18 mouse cellular contexts compared by ENCODE assay signal in the genomic region with DNA sequence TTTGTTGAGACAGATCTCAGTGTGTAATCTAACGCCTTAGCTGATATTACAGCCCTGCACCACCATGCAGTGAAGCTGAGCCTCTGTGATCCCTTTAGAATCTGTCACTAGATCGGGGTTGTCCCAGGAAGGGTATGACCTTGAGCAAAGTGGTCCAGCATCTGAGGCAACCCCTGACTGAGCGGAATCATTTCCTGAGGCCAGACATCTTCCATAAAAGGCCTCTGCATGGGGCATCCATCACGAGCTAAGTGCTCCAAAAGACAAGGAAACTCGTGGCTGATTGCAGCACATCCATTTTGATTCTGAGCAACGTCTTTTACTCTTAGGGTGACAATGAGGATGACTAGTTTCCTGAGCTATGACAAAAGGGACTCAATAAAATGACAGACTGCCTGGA.
"Had no signal": no experiment of that assay in that cellular context is flagged by ENCODE, and none has a peak within 500 bp of the region (broad histone marks: within the 10 kb centered on the region; RNA-seq: fewer than 3 reads in every experiment).

No protein-coding gene starts in this region.

- H3K4me1 ChIP-seq: midbrain, embryonic 13.5 days; midbrain, embryonic 15.5 days; neural tube, embryonic 12.5 days; stomach, embryonic 15.5 days had no signal

- DNase-seq: lung, adult 18-20 months; lung, embryonic 14.5 days; lung, postnatal 14 days; lung, postnatal 36 days; right cerebral cortex, postnatal 25 days; right cerebral cortex, postnatal 4 days; spleen, adult 18-20 months; thymus, adult 2 months; thymus, postnatal 25 days; thymus, postnatal 4 days had no signal

- H3K36me3 ChIP-seq: midbrain, embryonic 13.5 days; midbrain, embryonic 15.5 days; neural tube, embryonic 12.5 days; stomach, embryonic 15.5 days had no signal

- H3K27ac ChIP-seq: macrophage; midbrain, embryonic 13.5 days; midbrain, embryonic 15.5 days; neural tube, embryonic 12.5 days; stomach, embryonic 15.5 days; stomach, postnatal 0 days had no signal

- H3K4me2 ChIP-seq: lung, embryonic 14.5 days; midbrain, embryonic 11.5 days; midbrain, embryonic 13.5 days; midbrain, embryonic 15.5 days; neural tube, embryonic 12.5 days; stomach, embryonic 15.5 days had no signal

- H3K4me3 ChIP-seq: megakaryocyte, embryonic 14.5 days; midbrain, embryonic 13.5 days; midbrain, embryonic 15.5 days; neural tube, embryonic 12.5 days; stomach, embryonic 15.5 days had no signal

- H3K27me3 ChIP-seq: midbrain, embryonic 13.5 days; midbrain, embryonic 15.5 days; neural tube, embryonic 12.5 days; stomach, embryonic 15.5 days had no signal

- H3K9me3 ChIP-seq: midbrain, embryonic 15.5 days; neural tube, embryonic 12.5 days; stomach, embryonic 15.5 days had no signal

- H3K9ac ChIP-seq: lung, embryonic 14.5 days; midbrain, embryonic 13.5 days; midbrain, embryonic 15.5 days; neural tube, embryonic 12.5 days; stomach, embryonic 15.5 days had no signal

- ATAC-seq: midbrain, embryonic 13.5 days; midbrain, embryonic 15.5 days had no signal
